Mouse (Mus musculus) neural tube, embryonic 15.5 days (tissue): ENCODE results near the gene Sult2a1. TPM values are rescaled to one million over a fixed set of nuclear protein-coding genes. Genes with fewer than 3 reads are reported as not detected.
"Not testable (repeated sequence)": the region's sequence is repeated elsewhere in the genome, so short reads cannot be mapped to it uniquely, and the experiment has no call there.

Experiments used
- ATAC-seq: fragments of 200-750 bp; cut with Nextera tagmentation; 2 replicates; pipeline ENCODE4 v1.8.0; 2017; ENCODE audit warnings: mild to moderate bottlenecking, moderate TSS enrichment, moderate library complexity; ENCODE audit not compliant: low FRiP score
- H3K27ac ChIP-seq: fragments of 300-500 bp; sonication (generic); replicated peaks from 2 replicates; pipeline ENCODE4 v1.5.1; 2015; ENCODE audit warnings: mild to moderate bottlenecking, inconsistent platforms
- H3K27me3 ChIP-seq: fragments of 300-500 bp; sonication (generic); replicated peaks from 2 replicates; pipeline ENCODE4 v1.6.1; 2015; ENCODE audit warnings: inconsistent platforms
- H3K36me3 ChIP-seq: fragments of 300-500 bp; sonication (generic); 2 replicates; pipeline ENCODE4 v1.6.1; 2015; ENCODE audit warnings: inconsistent platforms
- H3K4me1 ChIP-seq: fragments of 300-500 bp; sonication (generic); 2 replicates; pipeline ENCODE4 v1.6.1; 2015; ENCODE audit warnings: inconsistent platforms
- H3K4me2 ChIP-seq: fragments of 300-500 bp; sonication (generic); 2 replicates; pipeline ENCODE4 v1.6.1; 2015; ENCODE audit warnings: inconsistent platforms, mild to moderate bottlenecking, moderate library complexity
- H3K4me3 ChIP-seq: fragments of 300-500 bp; sonication (generic); replicated peaks from 2 replicates; pipeline ENCODE4 v1.5.1; 2015; ENCODE audit warnings: mild to moderate bottlenecking, inconsistent platforms
- H3K9ac ChIP-seq: fragments of 300-500 bp; sonication (generic); replicated peaks from 2 replicates; pipeline ENCODE4 v1.6.1; 2015; ENCODE audit warnings: mild to moderate bottlenecking, inconsistent platforms
- H3K9me3 ChIP-seq: fragments of 300-500 bp; sonication (generic); replicated peaks from 2 replicates; pipeline ENCODE4 v1.6.1; 2016; ENCODE audit warnings: inconsistent platforms
- WGBS: fragments of 180-500 bp; shearing (Covaris S2); methylation state at CpG from one replicate; pipeline ENCODE4 v1.1.7; 2015; ENCODE audit warnings: mixed read lengths; 5-methylcytosine and 5-hydroxymethylcytosine counted together
- polyA plus RNA-seq: library from polyadenylated mRNA; unstranded; fragments of >200 nt; fragmentation: Nextera tagmentation; extraction: Ambion mirVana; gene quantifications from 2 replicates; pipeline ENCODE4 v1.2.1, GENCODE M21; 2015

Gene Sult2a1
- polyA plus RNA-seq = not detected in 2 replicates

DNA sequence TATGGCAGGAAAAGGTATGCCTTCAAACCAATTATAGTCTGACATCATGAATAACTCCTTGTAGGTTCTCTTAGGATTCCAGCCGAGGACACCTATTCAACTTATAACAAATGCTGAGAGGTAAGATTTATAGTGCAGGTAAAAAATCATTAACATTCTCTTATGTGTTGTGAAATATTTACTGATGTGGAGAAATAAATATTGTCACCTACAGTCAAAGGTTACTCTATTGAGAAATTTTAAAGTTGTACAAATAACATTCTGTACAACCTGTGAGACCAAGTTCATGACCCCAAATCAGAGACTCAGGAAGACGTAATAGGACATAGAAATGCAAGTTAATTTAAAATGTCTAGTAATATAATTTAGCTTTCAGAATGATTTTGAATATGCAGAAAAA, at the start of gene Sult2a1:
Gene Sult2a1 (minus strand): TSS at position 101 of the 400 bp plus-strand sequence.
- not testable (repeated sequence) for ATAC-seq, H3K27ac ChIP-seq
- WGBS = 84% methylated on average over 1 of the region's 2 CpGs

DNA sequence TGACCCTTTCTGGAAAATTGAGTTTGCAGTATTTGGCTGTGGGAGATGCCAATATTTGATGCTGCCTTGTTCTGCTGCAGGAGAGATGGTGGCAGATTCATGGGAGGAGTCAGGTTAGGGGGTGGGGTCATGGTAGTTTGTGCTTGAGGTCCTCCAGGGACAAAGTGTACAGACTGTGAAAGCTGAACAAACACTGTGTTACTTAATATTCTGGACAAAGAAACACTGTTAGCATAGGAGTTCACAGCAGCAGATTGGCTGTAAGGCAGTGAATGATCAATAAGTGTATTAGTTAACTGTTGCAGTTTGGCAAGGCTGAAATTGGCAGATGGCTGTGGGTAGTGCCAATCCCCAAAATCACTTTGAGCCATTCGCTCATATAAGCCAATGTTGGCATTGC, 23.3 kb downstream of the Sult2a1 start:
- Histone ChIP-seq H3K36me3 (no peaks in the 10 kb centered on the region), H3K4me1 (no peaks in the 10 kb centered on the region), H3K27ac (no peak overlapping the region), H3K27me3 (no peaks in the 10 kb centered on the region), H3K4me3 (no peak overlapping the region), H3K4me2 (no peak overlapping the region), H3K9me3 (0 out of 2 replicates have a peak, but pooled peaks cover 5% of the 10 kb centered on the region), H3K9ac (no peak overlapping the region)
- no peak for ATAC-seq
- WGBS = 92% methylated on average over 1 of the region's 1 CpGs

More for the DNA sequence above, at the start of gene Sult2a1:
- not testable (repeated sequence) for H3K4me3 ChIP-seq, H3K9ac ChIP-seq, H3K4me1 ChIP-seq, H3K9me3 ChIP-seq, H3K4me2 ChIP-seq, H3K27me3 ChIP-seq, H3K36me3 ChIP-seq

Other genes with a start within 250 kb of the Sult2a1 start
- not detected in 2 replicates for gene Sult2a5, start 213.4 kb downstream of the Sult2a1 start, polyA plus RNA-seq
- not detected in 2 replicates for gene Sult2a2, start 103.9 kb downstream of the Sult2a1 start, polyA plus RNA-seq
- gene Sult2a4, start 152.2 kb upstream of the Sult2a1 start, polyA plus RNA-seq = not detected in 2 replicates